Mouse (Mus musculus): ENCODE measurements at regions not wholly inside any gene's neighbourhood (a gene's known extent, or its start where the extent isn't known, plus 50 kb on each side); places are given as distances from the start of the nearest gene placed in this dataset.

DNA sequence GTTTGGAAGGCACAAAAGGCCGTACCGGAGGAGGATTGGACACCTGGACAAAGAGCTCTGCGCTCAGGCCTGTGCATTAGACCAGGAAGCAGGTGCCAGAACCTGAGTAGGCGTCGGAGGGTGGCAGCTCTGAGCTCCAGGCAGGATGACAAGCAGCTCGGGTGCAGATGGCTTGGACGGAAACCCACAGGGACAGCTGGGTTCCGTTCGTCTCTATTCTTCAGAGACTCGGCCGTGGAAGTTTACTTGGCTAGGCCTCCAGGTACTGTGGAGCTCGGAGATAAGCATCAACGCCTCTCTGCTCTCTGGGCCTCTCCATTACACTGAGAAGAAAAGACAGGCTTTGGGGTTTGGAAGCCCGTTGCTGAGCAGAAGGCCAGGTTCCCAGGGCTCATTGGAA lies 868.5 kb upstream of the Car8 start:
- ATAC-seq (replicated peaks; ENCODE audit: low FRiP score) (no peak), DNase-seq (ENCODE audit: low spot score) (no peak)
- Histone ChIP-seq H3K4me2 (ENCODE audit: low read depth, low read length, severe bottlenecking) (no peak overlapping the region), H3K27me3 (ENCODE audit: control insufficient read depth, insufficient read depth, low read length) (no peaks in the 10 kb centered on the region), H3K4me1 (replicated peaks; ENCODE audit: control insufficient read depth, insufficient read depth, low read length) (no peaks in the 10 kb centered on the region), H3K4me3 (ENCODE audit: low read depth, low read length) (no peak overlapping the region), H3K27ac (ENCODE audit: low read depth, low read length) (no peak overlapping the region), H3K36me3 (ENCODE audit: control insufficient read depth, insufficient read depth, low read length) (no peaks in the 10 kb centered on the region), H3K9me3 (ENCODE audit: control insufficient read depth, low read length) (no peaks in the 10 kb centered on the region), H3K9ac (ENCODE audit: low read length) (no peak overlapping the region)
- 84% methylated on average over 14 of the region's 14 CpGs for WGBS

DNA sequence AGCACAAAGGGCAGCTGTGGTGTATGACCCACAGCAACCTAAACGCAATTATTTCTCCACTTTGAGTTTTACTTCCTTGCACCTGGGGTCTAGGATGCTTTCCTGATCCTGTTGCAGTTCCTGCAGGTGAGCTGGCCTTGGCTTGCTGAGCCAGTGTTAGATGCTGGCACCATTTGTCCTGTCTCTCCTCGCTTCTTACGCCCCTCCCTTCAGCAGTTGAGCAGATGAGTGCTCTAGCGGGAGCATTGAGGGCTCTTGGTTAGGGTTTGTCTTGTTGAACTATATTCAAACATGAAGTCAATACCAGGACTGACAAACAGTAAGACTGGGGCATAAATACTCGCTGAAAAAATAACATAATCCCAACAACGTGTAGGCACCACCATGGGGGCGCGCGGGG lies 867.9 kb upstream of the Car8 start:
- H3K27ac ChIP-seq (ENCODE audit: low read depth, low read length): no peak overlapping the region
- WGBS: 83% methylated on average over 9 of the region's 9 CpGs
- H3K4me1 ChIP-seq (replicated peaks; ENCODE audit: control insufficient read depth, insufficient read depth, low read length): no peaks in the 10 kb centered on the region
- H3K27me3 ChIP-seq (ENCODE audit: control insufficient read depth, insufficient read depth, low read length): no peaks in the 10 kb centered on the region
- DNase-seq (ENCODE audit: low spot score) (no peak), ATAC-seq (replicated peaks; ENCODE audit: low FRiP score) (no peak)
- no peaks in the 10 kb centered on the region for H3K9me3 ChIP-seq (ENCODE audit: control insufficient read depth, low read length)
- no peaks in the 10 kb centered on the region for H3K36me3 ChIP-seq (ENCODE audit: control insufficient read depth, insufficient read depth, low read length)
- H3K9ac ChIP-seq (ENCODE audit: low read length): no peak overlapping the region
- H3K4me3 ChIP-seq (ENCODE audit: low read depth, low read length): no peak overlapping the region
- no peak overlapping the region for H3K4me2 ChIP-seq (ENCODE audit: low read depth, low read length, severe bottlenecking)

DNA sequence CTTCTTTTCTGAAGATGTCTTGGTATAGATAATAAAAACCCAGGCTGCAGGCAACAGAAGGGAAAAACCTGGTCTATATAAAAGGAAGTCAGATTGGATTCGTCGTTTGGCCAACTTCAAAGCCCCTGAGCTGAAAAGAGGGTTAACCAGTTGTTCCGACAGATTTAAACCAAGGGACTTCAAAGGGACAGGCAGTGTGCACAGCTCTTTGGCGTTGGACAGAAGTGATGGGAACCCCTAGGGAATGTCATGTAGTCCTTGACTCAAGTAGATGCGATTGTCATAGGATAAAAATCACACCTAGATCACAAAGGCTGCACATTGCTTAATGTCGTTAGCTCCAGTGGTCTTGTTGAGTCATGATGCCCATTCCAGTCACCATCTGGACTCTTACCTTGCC lies 865.8 kb upstream of the Car8 start:
- ATAC-seq (replicated peaks; ENCODE audit: low FRiP score) (no peak), DNase-seq (ENCODE audit: low spot score) (no peak)
- no peaks in the 10 kb centered on the region for H3K36me3 ChIP-seq (ENCODE audit: control insufficient read depth, insufficient read depth, low read length)
- 55% methylated on average over 6 of the region's 6 CpGs for WGBS
- H3K4me1 ChIP-seq (replicated peaks; ENCODE audit: control insufficient read depth, insufficient read depth, low read length): no peaks in the 10 kb centered on the region
- H3K27ac ChIP-seq (ENCODE audit: low read depth, low read length): no peak overlapping the region
- H3K4me2 ChIP-seq (ENCODE audit: low read depth, low read length, severe bottlenecking): no peak overlapping the region
- no peaks in the 10 kb centered on the region for H3K27me3 ChIP-seq (ENCODE audit: control insufficient read depth, insufficient read depth, low read length)
- no peak overlapping the region for H3K9ac ChIP-seq (ENCODE audit: low read length)
- no peak overlapping the region for H3K4me3 ChIP-seq (ENCODE audit: low read depth, low read length)
- no peaks in the 10 kb centered on the region for H3K9me3 ChIP-seq (ENCODE audit: control insufficient read depth, low read length)

DNA sequence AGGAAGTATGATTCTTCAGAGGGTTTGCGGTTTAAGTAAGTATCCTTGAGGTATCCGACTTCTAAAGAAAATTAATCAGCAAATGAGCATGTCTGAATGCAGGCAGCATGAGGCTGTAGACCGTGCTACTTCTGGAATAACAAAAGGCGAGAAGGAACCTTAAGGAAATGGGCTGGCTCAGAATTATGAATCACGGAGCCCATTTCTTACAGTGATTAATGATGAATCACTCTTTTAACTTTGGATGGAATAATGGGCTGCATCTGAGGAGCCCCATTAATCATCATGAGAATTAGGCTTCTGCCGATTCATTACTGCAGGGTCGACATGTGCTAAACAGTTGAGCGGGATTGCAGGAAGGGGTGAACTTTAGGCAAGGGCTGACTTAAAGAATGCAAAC lies 865.1 kb upstream of the Car8 start:
- 75% methylated on average over 8 of the region's 8 CpGs for WGBS
- Histone ChIP-seq H3K9ac (ENCODE audit: low read length) (no peak overlapping the region), H3K36me3 (ENCODE audit: control insufficient read depth, insufficient read depth, low read length) (no peaks in the 10 kb centered on the region), H3K9me3 (ENCODE audit: control insufficient read depth, low read length) (no peaks in the 10 kb centered on the region), H3K4me3 (ENCODE audit: low read depth, low read length) (no peak overlapping the region), H3K4me1 (replicated peaks; ENCODE audit: control insufficient read depth, insufficient read depth, low read length) (no peaks in the 10 kb centered on the region), H3K4me2 (ENCODE audit: low read depth, low read length, severe bottlenecking) (no peak overlapping the region), H3K27me3 (ENCODE audit: control insufficient read depth, insufficient read depth, low read length) (no peaks in the 10 kb centered on the region), H3K27ac (ENCODE audit: low read depth, low read length) (no peak overlapping the region)
- DNase-seq (ENCODE audit: low spot score) (no peak), ATAC-seq (replicated peaks; ENCODE audit: low FRiP score) (no peak)

DNA sequence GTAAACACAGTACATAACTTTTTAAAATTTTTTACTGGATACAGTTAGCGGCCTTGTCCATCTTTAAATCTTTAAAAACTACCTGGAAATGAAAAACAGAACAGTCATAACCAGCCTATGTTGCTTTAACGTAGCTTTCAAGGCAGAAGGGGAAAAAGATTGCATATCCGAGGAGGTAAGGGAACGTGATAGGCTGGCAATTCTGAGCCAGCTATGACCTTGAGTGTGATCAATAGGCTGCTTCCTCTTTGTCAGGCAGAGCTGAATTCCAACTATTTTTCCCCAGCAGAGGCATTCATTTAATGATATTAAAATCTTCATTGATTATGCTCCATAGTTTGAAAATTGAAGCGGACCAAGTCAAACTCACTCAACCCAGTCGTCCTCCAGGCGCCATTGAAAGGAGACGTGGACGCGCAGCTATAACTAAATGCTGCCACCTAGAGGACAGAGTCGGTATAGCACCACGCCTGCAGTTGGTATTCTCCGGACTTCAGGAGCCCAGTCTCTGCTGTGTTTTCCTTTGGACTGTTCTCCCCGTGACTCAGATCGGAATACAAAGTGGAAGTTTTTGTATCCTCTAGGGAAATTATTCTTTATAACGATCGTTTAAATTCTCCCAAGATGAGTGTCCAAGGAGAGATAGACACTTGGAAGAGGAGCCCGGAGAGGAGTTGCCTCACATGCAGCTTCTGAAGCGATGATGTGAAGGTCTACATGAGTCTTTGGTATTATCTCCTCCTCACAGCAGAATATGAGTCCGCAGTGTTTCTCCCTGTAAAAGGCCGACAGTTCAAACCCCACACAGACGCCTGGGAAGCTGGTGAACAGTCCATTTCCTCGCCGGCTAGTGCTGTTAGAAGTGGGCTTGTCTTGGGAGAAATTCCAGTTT lies 858.2 kb upstream of the Car8 start:
- Histone ChIP-seq H3K4me1 (replicated peaks; ENCODE audit: control insufficient read depth, insufficient read depth, low read length) (peaks cover 9% of the 10 kb centered on the region; the same call in 1 of the 2 replicates), H3K27me3 (ENCODE audit: control insufficient read depth, insufficient read depth, low read length) (0 out of 2 replicates have a peak, but pooled peaks cover 2% of the 10 kb centered on the region), H3K4me3 (ENCODE audit: low read depth, low read length) (no peak overlapping the region), H3K9me3 (ENCODE audit: control insufficient read depth, low read length) (no peaks in the 10 kb centered on the region), H3K36me3 (ENCODE audit: control insufficient read depth, insufficient read depth, low read length) (no peaks in the 10 kb centered on the region), H3K9ac (ENCODE audit: low read length) (no peak overlapping the region), H3K4me2 (ENCODE audit: low read depth, low read length, severe bottlenecking) (peak overlapping the region; percentile 32; the same call in 1 of the 2 replicates), H3K27ac (ENCODE audit: low read depth, low read length) (no peak overlapping the region)
- ATAC-seq (replicated peaks; ENCODE audit: low FRiP score) (peak; percentile 80), DNase-seq (ENCODE audit: low spot score) (peak; percentile 94)
- WGBS: 26% methylated on average over 24 of the region's 24 CpGs

DNA sequence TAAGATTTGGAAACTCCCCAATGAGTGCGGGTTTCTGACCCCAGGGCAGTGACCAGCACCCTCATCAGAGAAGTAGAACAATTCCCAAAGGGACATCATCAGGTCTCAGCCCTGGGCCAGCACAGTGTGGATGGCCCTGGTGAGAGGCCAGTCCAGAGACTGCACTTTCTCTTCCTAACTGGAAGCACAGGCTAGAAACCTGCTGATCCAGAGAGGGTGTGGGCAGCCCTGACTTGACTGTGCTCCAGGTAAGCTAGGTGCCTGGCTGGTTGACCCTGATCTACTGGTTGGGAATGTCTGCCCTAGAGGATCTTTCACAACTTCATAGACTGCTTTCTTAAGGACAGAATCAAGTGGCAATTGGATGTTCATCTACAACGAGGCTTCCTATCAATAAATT lies 857.4 kb upstream of the Car8 start:
- peaks cover 9% of the 10 kb centered on the region; the same call in 1 of the 2 replicates for H3K4me1 ChIP-seq (replicated peaks; ENCODE audit: control insufficient read depth, insufficient read depth, low read length)
- no peak overlapping the region for H3K9ac ChIP-seq (ENCODE audit: low read length)
- ATAC-seq (replicated peaks; ENCODE audit: low FRiP score) (no peak), DNase-seq (ENCODE audit: low spot score) (no peak)
- 81% methylated on average over 2 of the region's 2 CpGs for WGBS
- H3K27ac ChIP-seq (ENCODE audit: low read depth, low read length): no peak overlapping the region
- no peak overlapping the region for H3K4me3 ChIP-seq (ENCODE audit: low read depth, low read length)
- no peaks in the 10 kb centered on the region for H3K36me3 ChIP-seq (ENCODE audit: control insufficient read depth, insufficient read depth, low read length)
- H3K9me3 ChIP-seq (ENCODE audit: control insufficient read depth, low read length): no peaks in the 10 kb centered on the region
- 0 out of 2 replicates have a peak, but pooled peaks cover 2% of the 10 kb centered on the region for H3K27me3 ChIP-seq (ENCODE audit: control insufficient read depth, insufficient read depth, low read length)
- H3K4me2 ChIP-seq (ENCODE audit: low read depth, low read length, severe bottlenecking): no peak overlapping the region

DNA sequence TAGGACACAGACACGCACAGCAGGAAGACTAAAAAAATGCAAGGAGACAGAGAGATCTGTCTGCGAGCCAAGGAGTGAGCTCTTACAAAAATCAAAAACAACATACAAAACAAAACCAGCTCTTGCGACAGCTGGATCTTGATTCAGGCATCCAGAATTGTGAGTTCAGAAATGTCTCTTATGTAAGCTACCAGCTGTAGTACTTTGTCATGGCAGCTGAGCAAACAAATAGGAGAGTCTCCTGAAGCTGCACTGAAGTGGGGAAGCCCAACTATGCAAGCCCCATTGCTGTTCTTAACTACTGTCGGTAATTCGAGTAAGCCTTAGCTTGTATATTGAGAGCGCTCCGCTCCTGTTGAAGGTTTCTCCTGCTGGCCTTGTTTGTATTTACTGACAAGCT lies 856.8 kb upstream of the Car8 start:
- Histone ChIP-seq H3K27me3 (ENCODE audit: control insufficient read depth, insufficient read depth, low read length) (0 out of 2 replicates have a peak, but pooled peaks cover 2% of the 10 kb centered on the region), H3K4me1 (replicated peaks; ENCODE audit: control insufficient read depth, insufficient read depth, low read length) (peaks cover 9% of the 10 kb centered on the region; the same call in 1 of the 2 replicates), H3K9ac (ENCODE audit: low read length) (no peak overlapping the region), H3K4me3 (ENCODE audit: low read depth, low read length) (no peak overlapping the region), H3K9me3 (ENCODE audit: control insufficient read depth, low read length) (no peaks in the 10 kb centered on the region), H3K27ac (ENCODE audit: low read depth, low read length) (no peak overlapping the region), H3K36me3 (ENCODE audit: control insufficient read depth, insufficient read depth, low read length) (no peaks in the 10 kb centered on the region), H3K4me2 (ENCODE audit: low read depth, low read length, severe bottlenecking) (no peak overlapping the region)
- no peak for DNase-seq (ENCODE audit: low spot score)
- WGBS: 62% methylated on average over 7 of the region's 7 CpGs
- ATAC-seq (replicated peaks; ENCODE audit: low FRiP score): no peak

DNA sequence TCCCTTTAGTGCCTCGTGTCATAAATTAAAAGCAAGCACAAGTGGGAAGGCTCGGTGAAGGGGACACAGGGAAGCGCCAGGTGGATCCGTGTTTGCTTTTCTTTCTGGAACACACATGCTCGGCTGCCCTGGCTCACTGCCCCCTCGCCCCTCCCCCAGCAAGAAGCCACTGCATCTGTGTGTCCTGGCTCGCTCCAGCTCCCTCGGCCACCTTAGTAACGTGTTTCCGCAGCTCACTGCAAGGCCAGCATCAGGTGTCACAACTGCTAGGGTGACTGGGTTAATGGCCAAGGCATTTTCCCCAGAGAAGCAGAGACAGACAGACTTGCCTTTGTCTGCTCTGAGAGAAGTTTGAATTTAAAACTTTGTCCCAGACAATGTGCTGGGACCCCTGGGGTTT lies 855.7 kb upstream of the Car8 start:
- 24% methylated on average over 10 of the region's 10 CpGs for WGBS
- Histone ChIP-seq H3K4me3 (ENCODE audit: low read depth, low read length) (no peak overlapping the region), H3K27me3 (ENCODE audit: control insufficient read depth, insufficient read depth, low read length) (0 out of 2 replicates have a peak, but pooled peaks cover 2% of the 10 kb centered on the region), H3K4me1 (replicated peaks; ENCODE audit: control insufficient read depth, insufficient read depth, low read length) (peaks cover 9% of the 10 kb centered on the region; the same call in 1 of the 2 replicates), H3K27ac (ENCODE audit: low read depth, low read length) (no peak overlapping the region), H3K9ac (ENCODE audit: low read length) (no peak overlapping the region), H3K4me2 (ENCODE audit: low read depth, low read length, severe bottlenecking) (no peak overlapping the region), H3K36me3 (ENCODE audit: control insufficient read depth, insufficient read depth, low read length) (no peaks in the 10 kb centered on the region), H3K9me3 (ENCODE audit: control insufficient read depth, low read length) (no peaks in the 10 kb centered on the region)
- DNase-seq (ENCODE audit: low spot score) (no peak), ATAC-seq (replicated peaks; ENCODE audit: low FRiP score) (no peak)

DNA sequence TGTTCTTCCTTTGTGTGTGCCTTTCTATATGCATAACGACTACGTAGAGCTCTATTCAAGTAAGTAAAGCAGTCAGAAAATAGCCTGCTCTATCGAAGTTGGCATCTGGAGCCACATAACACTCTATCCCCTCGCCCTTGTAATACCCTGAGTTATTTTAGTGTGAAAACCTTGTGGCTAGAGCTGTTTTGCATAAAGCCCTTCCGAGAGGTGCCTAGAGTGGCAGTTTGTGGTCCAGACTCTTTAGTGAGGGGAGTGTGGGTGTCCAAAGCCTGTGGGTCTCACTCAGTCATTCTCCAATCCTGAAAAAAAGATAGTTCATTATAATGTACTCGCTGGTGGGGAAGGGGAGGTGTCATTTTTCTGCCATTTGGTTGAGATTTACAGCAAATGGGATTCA lies 855.2 kb upstream of the Car8 start:
- no peak overlapping the region for H3K27ac ChIP-seq (ENCODE audit: low read depth, low read length)
- no peak overlapping the region for H3K4me3 ChIP-seq (ENCODE audit: low read depth, low read length)
- no peak overlapping the region for H3K9ac ChIP-seq (ENCODE audit: low read length)
- WGBS: 48% methylated on average over 6 of the region's 6 CpGs
- H3K9me3 ChIP-seq (ENCODE audit: control insufficient read depth, low read length): no peaks in the 10 kb centered on the region
- H3K4me2 ChIP-seq (ENCODE audit: low read depth, low read length, severe bottlenecking): no peak overlapping the region
- ATAC-seq (replicated peaks; ENCODE audit: low FRiP score) (no peak), DNase-seq (ENCODE audit: low spot score) (no peak)
- peaks cover 9% of the 10 kb centered on the region; the same call in 1 of the 2 replicates for H3K4me1 ChIP-seq (replicated peaks; ENCODE audit: control insufficient read depth, insufficient read depth, low read length)
- H3K27me3 ChIP-seq (ENCODE audit: control insufficient read depth, insufficient read depth, low read length): 0 out of 2 replicates have a peak, but pooled peaks cover 2% of the 10 kb centered on the region
- H3K36me3 ChIP-seq (ENCODE audit: control insufficient read depth, insufficient read depth, low read length): no peaks in the 10 kb centered on the region
